Mouse (Mus musculus) intestine, embryonic 14.5 days (tissue): Measurements from ENCODE around the gene Arpin. TPM values are rescaled to one million over a fixed set of nuclear protein-coding genes. Genes with fewer than 3 reads are reported as not detected.
A peak's percentile ranks its signal among the peaks of the same experiment; 100 is the strongest.

ENCODE experiments used
- ATAC-seq: fragments of 200-750 bp; cut with Nextera tagmentation; replicated peaks from 2 replicates; pipeline ENCODE4 v1.8.0; 2017; ENCODE audit warnings: low read depth, moderate number of reproducible peaks, moderate TSS enrichment, moderate library complexity; ENCODE audit not compliant: low FRiP score, low TSS enrichment
- DNase-seq: peaks from one replicate; pipeline ENCODE4 v3.0.0-alpha.2; 2018; ENCODE audit warnings: low spot score
- H3K27ac ChIP-seq: fragments of 300-500 bp; sonication (generic); 2 replicates; pipeline ENCODE4 v1.5.1; 2014; ENCODE audit warnings: low read depth, mild to moderate bottlenecking, control low read depth
- H3K27me3 ChIP-seq: fragments of 300-500 bp; sonication (generic); replicated peaks from 2 replicates; pipeline ENCODE4 v1.6.1; 2014; ENCODE audit warnings: low read length, control low read depth; ENCODE audit not compliant: control insufficient read depth, insufficient read depth
- H3K36me3 ChIP-seq: fragments of 300-500 bp; sonication (generic); 2 replicates; pipeline ENCODE4 v1.6.1; 2014; ENCODE audit warnings: low read length, control low read depth; ENCODE audit not compliant: control insufficient read depth, insufficient read depth
- H3K4me1 ChIP-seq: fragments of 300-500 bp; sonication (generic); replicated peaks from 2 replicates; pipeline ENCODE4 v1.6.1; 2014; ENCODE audit warnings: low read length, control low read depth, mixed read lengths; ENCODE audit not compliant: control insufficient read depth, insufficient read depth
- H3K4me2 ChIP-seq: fragments of 300-500 bp; sonication (generic); 2 replicates; pipeline ENCODE4 v1.6.1; 2014; ENCODE audit warnings: low read length
- H3K4me3 ChIP-seq: fragments of 300-500 bp; sonication (generic); 2 replicates; pipeline ENCODE4 v1.5.1; 2014; ENCODE audit warnings: low read depth, low read length, control low read depth, mixed read lengths
- H3K9ac ChIP-seq: fragments of 300-500 bp; sonication (generic); 2 replicates; pipeline ENCODE4 v1.6.1; 2014; ENCODE audit warnings: mild to moderate bottlenecking, low read length
- H3K9me3 ChIP-seq: fragments of 300-500 bp; sonication (generic); 2 replicates; pipeline ENCODE4 v1.6.1; 2016; ENCODE audit warnings: low read length, control low read depth; ENCODE audit not compliant: control insufficient read depth
- WGBS: fragments of 180-500 bp; shearing (Covaris S2); extraction: QIAGEN DNeasy Blood & Tissue Kit; methylation state at CpG from one replicate; pipeline ENCODE4 v1.1.7; 2014; 5-methylcytosine and 5-hydroxymethylcytosine counted together
- polyA plus RNA-seq: library from polyadenylated mRNA; unstranded; fragments of >200 nt; fragmentation: Nextera tagmentation; extraction: Ambion mirVana; gene quantifications from 2 replicates; pipeline ENCODE4 v1.2.1, GENCODE M21; 2014

Gene Arpin
- polyA plus RNA-seq, 1 experiment from 2014 or later: 46.7 TPM

- H3K27me3 ChIP-seq: no peaks in the 10 kb centered on the region
- no peaks in the 10 kb centered on the region for H3K4me1 ChIP-seq
- no peak for ATAC-seq
- H3K9ac ChIP-seq: no peak overlapping the region
- no peaks in the 10 kb centered on the region for H3K9me3 ChIP-seq
- no peaks in the 10 kb centered on the region for H3K36me3 ChIP-seq
- H3K4me3 ChIP-seq: no peak overlapping the region
- H3K27ac ChIP-seq: no peak overlapping the region
- WGBS: 65% methylated on average over 6 of the region's 6 CpGs
- DNase-seq: no peak
- no peak overlapping the region for H3K4me2 ChIP-seq
Observed at GRCm38 (mm10) chr7:79950236-79950635, 15.1 kb upstream of the Arpin start.

- peak overlapping the region; percentile 72 for H3K4me2 ChIP-seq
- 13% methylated on average over 19 of the region's 19 CpGs for WGBS
- H3K9ac ChIP-seq: peak overlapping the region; percentile 75
- no peaks in the 10 kb centered on the region for H3K9me3 ChIP-seq
- peak; percentile 67 for DNase-seq
- no peaks in the 10 kb centered on the region for H3K27me3 ChIP-seq
- H3K4me3 ChIP-seq: peak overlapping the region; percentile 54
- peak; percentile 77; the same call in 1 of the 2 replicates for ATAC-seq
- no peaks in the 10 kb centered on the region for H3K36me3 ChIP-seq
- H3K4me1 ChIP-seq: peaks cover 11% of the 10 kb centered on the region; the same call in 1 of the 2 replicates
- H3K27ac ChIP-seq: peak overlapping the region; percentile 69
Observed at GRCm38 (mm10) chr7:79935511-79936205, 499 bp upstream of the Arpin start.

- peaks cover 11% of the 10 kb centered on the region; the same call in 1 of the 2 replicates for H3K4me1 ChIP-seq
- no peaks in the 10 kb centered on the region for H3K9me3 ChIP-seq
- peak overlapping the region; percentile 75 for H3K9ac ChIP-seq
- ATAC-seq: no peak
- H3K27ac ChIP-seq: peak overlapping the region; percentile 69
- WGBS: 42% methylated on average over 5 of the region's 5 CpGs
- H3K4me3 ChIP-seq: peak overlapping the region; percentile 54
- peak overlapping the region; percentile 72 for H3K4me2 ChIP-seq
- no peaks in the 10 kb centered on the region for H3K27me3 ChIP-seq
- no peaks in the 10 kb centered on the region for H3K36me3 ChIP-seq
- no peak for DNase-seq
Observed at GRCm38 (mm10) chr7:79934461-79934860, 698 bp downstream of the Arpin start.

GRCm38 (mm10) chr7:79928516-79929052 is 6.6 kb downstream of the Arpin start:
- no peak for ATAC-seq
- no peak overlapping the region for H3K9ac ChIP-seq
- no peak overlapping the region for H3K4me2 ChIP-seq
- H3K4me1 ChIP-seq: 0 out of 2 replicates have a peak, but pooled peaks cover under 1% of the 10 kb centered on the region
- WGBS: 89% methylated on average over 2 of the region's 2 CpGs
- H3K27ac ChIP-seq: no peak overlapping the region
- no peaks in the 10 kb centered on the region for H3K27me3 ChIP-seq
- DNase-seq: no peak
- no peaks in the 10 kb centered on the region for H3K9me3 ChIP-seq
- H3K36me3 ChIP-seq: peaks cover 38% of the 10 kb centered on the region
- H3K4me3 ChIP-seq: no peak overlapping the region

- Histone ChIP-seq H3K9ac (peak within 1 kb of the TSS; percentile 75), H3K27me3 (no peaks in the 10 kb centered on the region), H3K36me3 (peaks cover 14% of the 10 kb centered on the region; the same call in 1 of the 2 replicates), H3K4me2 (peak within 1 kb of the TSS; percentile 80), H3K9me3 (no peaks in the 10 kb centered on the region), H3K4me1 (peaks cover 6% of the 10 kb centered on the region; the same call in 1 of the 2 replicates), H3K4me3 (peak within 1 kb of the TSS; percentile 87), H3K27ac (0 out of 2 replicates have a peak within 1 kb of the TSS, but pooled peaks have one; percentile 59)
- under 1% methylated on average over 34 of the region's 34 CpGs for WGBS
- ATAC-seq (peak; percentile 93), DNase-seq (peak; percentile 96)
Observed at GRCm38 (mm10) chr7:79920344-79920983, 14.7 kb downstream of the Arpin start, which contains the start of gene Ap3s2. Gene Ap3s2, minus strand, starts transcription at chr7:79920649.

- no peak overlapping the region for H3K4me3 ChIP-seq
- H3K9ac ChIP-seq: no peak overlapping the region
- 0 out of 2 replicates have a peak, but pooled peaks cover 2% of the 10 kb centered on the region for H3K4me1 ChIP-seq
- no peaks in the 10 kb centered on the region for H3K9me3 ChIP-seq
- peaks cover 58% of the 10 kb centered on the region for H3K36me3 ChIP-seq
- ATAC-seq (no peak; the same call in 1 of the 2 replicates), DNase-seq (no peak)
- 72% methylated on average over 3 of the region's 3 CpGs for WGBS
- H3K4me2 ChIP-seq: no peak overlapping the region
- no peak overlapping the region for H3K27ac ChIP-seq
- H3K27me3 ChIP-seq: no peaks in the 10 kb centered on the region
Observed at GRCm38 (mm10) chr7:79914556-79914955, 20.6 kb downstream of the Arpin start.

- no peaks in the 10 kb centered on the region for H3K9me3 ChIP-seq
- H3K9ac ChIP-seq: no peak overlapping the region
- ATAC-seq (no peak), DNase-seq (no peak)
- no peak overlapping the region for H3K4me3 ChIP-seq
- H3K36me3 ChIP-seq: peaks cover 53% of the 10 kb centered on the region
- H3K4me1 ChIP-seq: no peaks in the 10 kb centered on the region
- WGBS: 76% methylated on average over 2 of the region's 2 CpGs
- no peak overlapping the region for H3K27ac ChIP-seq
- no peaks in the 10 kb centered on the region for H3K27me3 ChIP-seq
- H3K4me2 ChIP-seq: no peak overlapping the region
Observed at GRCm38 (mm10) chr7:79907356-79907755, 27.8 kb downstream of the Arpin start.

- Histone ChIP-seq H3K36me3 (peaks cover 55% of the 10 kb centered on the region), H3K4me2 (no peak overlapping the region), H3K4me3 (no peak overlapping the region), H3K27ac (no peak overlapping the region), H3K9ac (no peak overlapping the region), H3K4me1 (no peaks in the 10 kb centered on the region), H3K9me3 (no peaks in the 10 kb centered on the region), H3K27me3 (no peaks in the 10 kb centered on the region)
- 89% methylated on average over 3 of the region's 3 CpGs for WGBS
- DNase-seq (no peak), ATAC-seq (no peak)
Observed at GRCm38 (mm10) chr7:79906914-79907313, 28.2 kb downstream of the Arpin start.
